Mouse (Mus musculus): ENCODE data around the gene Msh5. TPM values are rescaled to one million over a fixed set of nuclear protein-coding genes. Genes with fewer than 3 reads are reported as not detected.

The Msh5 gene
- polyA plus RNA-seq, 1 experiment from 2014 or later = 3.1 TPM

GRCm38 (mm10) chr17:35050126-35050750, 3.7 kb upstream of the Msh5 start:
- Histone ChIP-seq H3K4me3 (replicated peaks; ENCODE audit: low read length) (peak overlapping the region; percentile 49), H3K4me2 (ENCODE audit: low read length) (peak overlapping the region; percentile 58), H3K4me1 (replicated peaks; ENCODE audit: control insufficient read depth, insufficient read depth, low read length) (peaks cover 35% of the 10 kb centered on the region), H3K27me3 (replicated peaks; ENCODE audit: control insufficient read depth, insufficient read depth, low read length) (no peaks in the 10 kb centered on the region), H3K9me3 (ENCODE audit: control insufficient read depth, low read length) (no peaks in the 10 kb centered on the region), H3K36me3 (ENCODE audit: control insufficient read depth, insufficient read depth) (0 out of 2 replicates have a peak, but pooled peaks cover 2% of the 10 kb centered on the region), H3K9ac (replicated peaks; ENCODE audit: low read depth, low read length) (peak overlapping the region; percentile 62), H3K27ac (ENCODE audit: low read length) (peak overlapping the region; percentile 87)
- 1% methylated on average over 27 of the region's 27 CpGs for WGBS
- ATAC-seq = no peak

DNA sequence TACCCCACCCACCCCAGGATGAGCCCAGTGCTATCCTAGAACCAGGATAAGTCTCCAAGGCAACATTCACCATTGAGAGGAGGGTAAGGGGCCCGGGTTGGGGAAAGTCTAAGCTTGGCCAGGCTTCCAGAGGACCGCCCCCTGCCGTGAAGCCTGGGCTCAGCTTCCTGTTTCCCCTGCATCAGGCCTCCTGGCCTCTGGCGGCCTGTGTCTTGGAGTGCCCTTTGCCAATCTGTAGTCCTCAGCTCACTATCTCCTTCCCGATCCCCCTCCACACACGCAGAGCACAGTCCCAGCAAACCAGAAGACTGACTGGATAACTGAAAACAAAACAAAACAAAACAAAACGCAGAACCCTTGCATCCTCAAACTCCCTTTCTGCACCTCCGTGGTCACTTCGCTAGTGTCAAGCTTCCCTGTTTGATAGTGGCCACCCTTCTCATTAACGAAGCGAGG, 3.0 kb upstream of the Msh5 start, which contains the start of gene Clic1:
Gene Clic1, plus strand, starts transcription at position 406 of the 456 bp plus-strand sequence.
- ATAC-seq = no peak
- Histone ChIP-seq H3K27me3 (replicated peaks; ENCODE audit: control insufficient read depth, insufficient read depth, low read length) (no peaks in the 10 kb centered on the region), H3K36me3 (ENCODE audit: control insufficient read depth, insufficient read depth) (0 out of 2 replicates have a peak, but pooled peaks cover 2% of the 10 kb centered on the region), H3K4me3 (replicated peaks; ENCODE audit: low read length) (peak within 1 kb of the TSS; percentile 49), H3K4me1 (replicated peaks; ENCODE audit: control insufficient read depth, insufficient read depth, low read length) (peaks cover 35% of the 10 kb centered on the region), H3K4me2 (ENCODE audit: low read length) (peak within 1 kb of the TSS; percentile 58), H3K27ac (ENCODE audit: low read length) (peak within 1 kb of the TSS; percentile 87), H3K9ac (replicated peaks; ENCODE audit: low read depth, low read length) (peak within 1 kb of the TSS; percentile 62), H3K9me3 (ENCODE audit: control insufficient read depth, low read length) (no peaks in the 10 kb centered on the region)
- 4% methylated on average over 11 of the region's 11 CpGs for WGBS

DNA sequence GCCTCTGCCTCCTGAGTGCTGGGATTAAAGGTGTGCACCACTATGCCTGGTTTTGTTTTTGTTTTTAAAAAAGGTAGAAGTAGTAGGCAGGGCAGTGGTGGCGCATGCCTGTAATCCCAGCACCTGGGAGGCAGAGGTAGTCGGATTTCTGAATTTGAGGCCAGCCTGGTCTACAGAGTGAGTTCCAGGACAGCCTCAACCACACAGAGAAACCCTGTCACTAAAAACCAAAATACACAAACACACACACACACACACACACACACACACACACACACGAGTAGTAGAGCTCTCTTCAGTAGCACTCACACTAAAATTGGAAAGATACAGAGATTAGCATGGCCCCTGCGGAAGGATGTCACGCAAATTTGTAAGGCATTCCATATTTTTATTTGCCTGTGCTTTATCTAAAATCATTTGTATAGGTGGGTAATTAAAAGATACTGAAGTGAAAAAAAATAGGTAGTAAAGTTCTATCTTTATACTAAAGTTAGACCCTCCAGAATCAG, 2.4 kb upstream of the Msh5 start:
- H3K27ac ChIP-seq (ENCODE audit: low read length) = no peak overlapping the region
- no peak overlapping the region for H3K4me2 ChIP-seq (ENCODE audit: low read length)
- H3K9ac ChIP-seq (replicated peaks; ENCODE audit: low read depth, low read length) = no peak overlapping the region
- no peaks in the 10 kb centered on the region for H3K9me3 ChIP-seq (ENCODE audit: control insufficient read depth, low read length)
- WGBS = 75% methylated on average over 5 of the region's 5 CpGs
- no peak for ATAC-seq
- peaks cover 35% of the 10 kb centered on the region for H3K4me1 ChIP-seq (replicated peaks; ENCODE audit: control insufficient read depth, insufficient read depth, low read length)
- no peaks in the 10 kb centered on the region for H3K36me3 ChIP-seq (ENCODE audit: control insufficient read depth, insufficient read depth)
- H3K27me3 ChIP-seq (replicated peaks; ENCODE audit: control insufficient read depth, insufficient read depth, low read length) = no peaks in the 10 kb centered on the region
- H3K4me3 ChIP-seq (replicated peaks; ENCODE audit: low read length) = no peak overlapping the region

GRCm38 (mm10) chr17:35048149-35048931, 1.8 kb upstream of the Msh5 start:
- Histone ChIP-seq H3K9ac (replicated peaks; ENCODE audit: low read depth, low read length) (no peak overlapping the region), H3K4me1 (replicated peaks; ENCODE audit: control insufficient read depth, insufficient read depth, low read length) (peaks cover 35% of the 10 kb centered on the region), H3K27me3 (replicated peaks; ENCODE audit: control insufficient read depth, insufficient read depth, low read length) (no peaks in the 10 kb centered on the region), H3K4me2 (ENCODE audit: low read length) (no peak overlapping the region), H3K36me3 (ENCODE audit: control insufficient read depth, insufficient read depth) (no peaks in the 10 kb centered on the region), H3K9me3 (ENCODE audit: control insufficient read depth, low read length) (no peaks in the 10 kb centered on the region), H3K4me3 (replicated peaks; ENCODE audit: low read length) (no peak overlapping the region), H3K27ac (ENCODE audit: low read length) (peak overlapping the region; percentile 23)
- no peak for ATAC-seq
- WGBS = 55% methylated on average over 11 of the region's 11 CpGs

DNA sequence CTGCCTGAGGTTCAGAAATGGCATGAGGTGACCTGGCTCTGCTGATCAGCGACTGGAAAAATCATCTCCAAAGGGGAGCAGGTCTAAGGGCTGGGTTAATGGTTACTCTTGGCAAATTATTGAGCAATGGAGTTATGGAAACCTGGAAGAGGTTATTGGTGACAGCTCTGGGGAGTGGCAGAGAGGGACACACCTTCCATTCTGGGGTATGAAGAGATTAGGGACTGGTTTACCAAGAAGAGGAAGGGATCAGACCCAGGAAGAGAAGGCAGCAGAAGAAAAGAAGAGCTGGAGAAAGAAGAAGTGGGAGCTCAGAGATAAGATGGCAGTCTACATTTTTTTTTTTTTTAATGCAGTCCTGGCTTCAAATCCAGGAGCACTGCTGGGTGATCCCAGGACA, 1.1 kb upstream of the Msh5 start:
- Histone ChIP-seq H3K4me2 (ENCODE audit: low read length) (no peak overlapping the region), H3K4me1 (replicated peaks; ENCODE audit: control insufficient read depth, insufficient read depth, low read length) (peaks cover 35% of the 10 kb centered on the region), H3K9me3 (ENCODE audit: control insufficient read depth, low read length) (no peaks in the 10 kb centered on the region), H3K36me3 (ENCODE audit: control insufficient read depth, insufficient read depth) (no peaks in the 10 kb centered on the region), H3K4me3 (replicated peaks; ENCODE audit: low read length) (no peak overlapping the region), H3K27me3 (replicated peaks; ENCODE audit: control insufficient read depth, insufficient read depth, low read length) (no peaks in the 10 kb centered on the region), H3K9ac (replicated peaks; ENCODE audit: low read depth, low read length) (no peak overlapping the region), H3K27ac (ENCODE audit: low read length) (no peak overlapping the region)
- ATAC-seq = no peak
- 59% methylated on average over 1 of the region's 1 CpGs for WGBS

GRCm38 (mm10) chr17:35045807-35046680, 501 bp downstream of the Msh5 start:
- WGBS = 7% methylated on average over 43 of the region's 48 CpGs
- Histone ChIP-seq H3K4me1 (replicated peaks; ENCODE audit: control insufficient read depth, insufficient read depth, low read length) (peaks cover 21% of the 10 kb centered on the region), H3K9me3 (ENCODE audit: control insufficient read depth, low read length) (no peaks in the 10 kb centered on the region), H3K27ac (ENCODE audit: low read length) (peak overlapping the region; percentile 55), H3K36me3 (ENCODE audit: control insufficient read depth, insufficient read depth) (no peaks in the 10 kb centered on the region), H3K4me2 (ENCODE audit: low read length) (peak overlapping the region; percentile 98), H3K9ac (replicated peaks; ENCODE audit: low read depth, low read length) (peak overlapping the region; percentile 77), H3K27me3 (replicated peaks; ENCODE audit: control insufficient read depth, insufficient read depth, low read length) (no peaks in the 10 kb centered on the region), H3K4me3 (replicated peaks; ENCODE audit: low read length) (peak overlapping the region; percentile 52)
- peak; percentile 75 for ATAC-seq

GRCm38 (mm10) chr17:35044904-35045806, 1.4 kb downstream of the Msh5 start:
- Histone ChIP-seq H3K4me3 (replicated peaks; ENCODE audit: low read length) (peak overlapping the region; percentile 52), H3K36me3 (ENCODE audit: control insufficient read depth, insufficient read depth) (no peaks in the 10 kb centered on the region)
- ATAC-seq = no peak

GRCm38 (mm10) chr17:35043794-35044193, 2.8 kb downstream of the Msh5 start:
- H3K4me2 ChIP-seq (ENCODE audit: low read length) = no peak overlapping the region
- H3K4me1 ChIP-seq (replicated peaks; ENCODE audit: control insufficient read depth, insufficient read depth, low read length) = peaks cover 8% of the 10 kb centered on the region
- 88% methylated on average over 4 of the region's 4 CpGs for WGBS
- no peaks in the 10 kb centered on the region for H3K9me3 ChIP-seq (ENCODE audit: control insufficient read depth, low read length)
- H3K4me3 ChIP-seq (replicated peaks; ENCODE audit: low read length) = no peak overlapping the region
- H3K27ac ChIP-seq (ENCODE audit: low read length) = no peak overlapping the region
- ATAC-seq = no peak
- no peak overlapping the region for H3K9ac ChIP-seq (replicated peaks; ENCODE audit: low read depth, low read length)
- H3K27me3 ChIP-seq (replicated peaks; ENCODE audit: control insufficient read depth, insufficient read depth, low read length) = no peaks in the 10 kb centered on the region
- H3K36me3 ChIP-seq (ENCODE audit: control insufficient read depth, insufficient read depth) = no peaks in the 10 kb centered on the region

More at GRCm38 (mm10) chr17:35044904-35045806, 1.4 kb downstream of the Msh5 start:
- no peaks in the 10 kb centered on the region for H3K27me3 ChIP-seq (replicated peaks; ENCODE audit: control insufficient read depth, insufficient read depth, low read length)
- H3K4me1 ChIP-seq (replicated peaks; ENCODE audit: control insufficient read depth, insufficient read depth, low read length) = peaks cover 17% of the 10 kb centered on the region
- no peak overlapping the region for H3K9ac ChIP-seq (replicated peaks; ENCODE audit: low read depth, low read length)
- no peak overlapping the region for H3K27ac ChIP-seq (ENCODE audit: low read length)
- H3K4me2 ChIP-seq (ENCODE audit: low read length) = peak overlapping the region; percentile 98
- 85% methylated on average over 7 of the region's 7 CpGs for WGBS
- H3K9me3 ChIP-seq (ENCODE audit: control insufficient read depth, low read length) = no peaks in the 10 kb centered on the region

Measured in forebrain, embryonic 16.5 days (tissue).